ENCODE assay signal across 16 mouse cellular contexts in the genomic region with DNA sequence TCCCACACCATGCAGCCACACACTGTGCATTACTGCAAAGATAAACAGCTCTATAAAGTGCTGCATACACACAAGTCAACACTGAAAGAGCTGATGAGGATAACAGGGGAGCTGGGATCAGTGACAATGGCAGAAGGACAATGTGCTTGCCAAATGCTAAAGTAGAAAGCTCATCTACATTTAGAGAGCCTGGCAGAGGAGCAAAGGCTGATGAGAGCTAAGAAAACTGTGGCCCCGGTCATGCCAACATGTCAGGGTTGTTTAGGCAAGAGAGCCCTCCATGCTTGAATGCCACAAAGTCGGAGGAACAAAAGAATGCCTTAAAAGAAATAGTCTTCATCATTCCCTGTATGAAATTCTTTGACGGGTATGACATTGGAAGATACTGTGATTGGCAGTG.
A peak's percentile ranks its signal among the peaks of the same experiment; 100 is the strongest.
DNase-seq lines count a peak whose midpoint lies in the region; ATAC-seq and TF ChIP-seq lines count a peak whose summit lies in the region.
"Had no signal": no experiment of that assay in that cellular context is flagged by ENCODE, and none has a peak within 500 bp of the region (broad histone marks: within the 10 kb centered on the region; RNA-seq: fewer than 3 reads in every experiment).

No protein-coding gene starts in this region.

- TF ChIP-seq POLR2A in brain, embryonic 14.5 days (IDR thresholded peaks at IDR 0.05; ENCODE audit: borderline replicate concordance, extremely low read depth, insufficient read depth, insufficient read length, poor library complexity, severe bottlenecking), result no peak

- no peak overlapping the region for H3K9ac ChIP-seq in forebrain, postnatal 0 days
- no peak overlapping the region for H3K9ac ChIP-seq in forebrain, embryonic 12.5 days
- H3K9ac ChIP-seq: embryonic facial prominence, embryonic 12.5 days had no signal

- peaks cover 4% of the 10 kb centered on the region; the same call in 1 of the 2 replicates for H3K9me3 ChIP-seq in forebrain, postnatal 0 days (ENCODE audit: low read length)
- no peaks in the 10 kb centered on the region for H3K9me3 ChIP-seq in forebrain, embryonic 12.5 days
- H3K9me3 ChIP-seq: embryonic facial prominence, embryonic 10.5 days had no signal

- no peaks in the 10 kb centered on the region for H3K27me3 ChIP-seq in forebrain, postnatal 0 days (ENCODE audit: insufficient read depth, low read length)
- no peaks in the 10 kb centered on the region for H3K27me3 ChIP-seq in forebrain, embryonic 12.5 days
- H3K27me3 ChIP-seq: embryonic facial prominence, embryonic 12.5 days had no signal

- H3K36me3 ChIP-seq in forebrain, postnatal 0 days (ENCODE audit: insufficient read depth), result no peaks in the 10 kb centered on the region
- H3K36me3 ChIP-seq in forebrain, embryonic 12.5 days (replicated peaks), result no peaks in the 10 kb centered on the region
- H3K36me3 ChIP-seq: embryonic facial prominence, embryonic 10.5 days; embryonic facial prominence, embryonic 12.5 days had no signal

- no peak overlapping the region for H3K4me3 ChIP-seq in forebrain, postnatal 0 days (ENCODE audit: low read depth, low read length)
- H3K4me3 ChIP-seq in forebrain, embryonic 12.5 days (replicated peaks), result no peak overlapping the region
- no peak overlapping the region for H3K4me3 ChIP-seq in left cerebral cortex, adult 2 months
- H3K4me3 ChIP-seq: embryonic facial prominence, embryonic 10.5 days; embryonic facial prominence, embryonic 12.5 days had no signal

- ATAC-seq in forebrain, postnatal 0 days, result peak; percentile 60
- ATAC-seq in forebrain, embryonic 12.5 days (ENCODE audit: low FRiP score), result no peak
- ATAC-seq: forebrain, embryonic 14.5 days; forebrain, embryonic 16.5 days had no signal

- H3K4me1 ChIP-seq in forebrain, postnatal 0 days (ENCODE audit: insufficient read depth), result no peaks in the 10 kb centered on the region
- no peaks in the 10 kb centered on the region for H3K4me1 ChIP-seq in forebrain, embryonic 12.5 days
- H3K4me1 ChIP-seq: embryonic facial prominence, embryonic 10.5 days; embryonic facial prominence, embryonic 12.5 days had no signal

- intact Hi-C loops in left cerebral cortex, postnatal 4 days (cut with DNase I), result no loop called here
- intact Hi-C loops in left cerebral cortex, adult 2 months (cut with DNase I), result no loop called here

- no peak overlapping the region for H3K27ac ChIP-seq in forebrain, postnatal 0 days (ENCODE audit: low read depth, low read length)
- H3K27ac ChIP-seq in forebrain, embryonic 12.5 days, result no peak overlapping the region
- no peak overlapping the region for H3K27ac ChIP-seq in left cerebral cortex, adult 2 months
- H3K27ac ChIP-seq: embryonic facial prominence, embryonic 10.5 days; embryonic facial prominence, embryonic 12.5 days had no signal

- DNase-seq in cerebellum, postnatal 14 days, result peak; percentile 63 to 71
- DNase-seq in cerebellum, adult 9-11 months, result no peak
- DNase-seq in forebrain, postnatal 0 days, result peak; percentile 13
- DNase-seq in left cerebral cortex, postnatal 4 days, result peak; percentile 51
- DNase-seq in left cerebral cortex, adult 2 months (ENCODE audit: extremely low spot score in 1 of 2, low spot score in 2 of 2), result no peak
- peak; percentile 11 for DNase-seq in brain, embryonic 14.5 days (ENCODE audit: low read depth)
- DNase-seq in ovary, adult 18-20 months (ENCODE audit: low spot score), result no peak
- DNase-seq: adrenal gland, adult 2 months; adrenal gland, postnatal 10 days; adrenal gland, postnatal 25 days; cerebellum, adult 9-10 months had no signal

- TF ChIP-seq CTCF in forebrain, postnatal 0 days (IDR thresholded peaks at IDR 0.05; ENCODE audit: low read depth), result no peak
- no peak for TF ChIP-seq CTCF in left cerebral cortex, adult 2 months (IDR thresholded peaks at IDR 0.05)
- TF ChIP-seq CTCF in brain, embryonic 14.5 days (IDR thresholded peaks at IDR 0.05; ENCODE audit: borderline replicate concordance, extremely low read depth, insufficient read depth, insufficient read length), result no peak

- 66% methylated on average over 3 of the region's 3 CpGs for WGBS in forebrain, postnatal 0 days
- WGBS in forebrain, embryonic 12.5 days, result 74% methylated on average over 3 of the region's 3 CpGs

- H3K4me2 ChIP-seq in forebrain, postnatal 0 days (ENCODE audit: low read depth), result no peak overlapping the region
- H3K4me2 ChIP-seq in forebrain, embryonic 12.5 days, result no peak overlapping the region
- H3K4me2 ChIP-seq: embryonic facial prominence, embryonic 12.5 days had no signal

Comparison
In these comparisons a context has a peak if more than half of its experiments do, and no peak if none do; other contexts are left out.
1. DNase-seq: peak in cerebellum, postnatal 14 days (2 of 2), forebrain, postnatal 0 days (single experiment), left cerebral cortex, postnatal 4 days (single experiment) and brain, embryonic 14.5 days (single experiment); none in cerebellum, adult 9-11 months (single experiment), left cerebral cortex, adult 2 months (0 of 2) and ovary, adult 18-20 months (single experiment).